ENCODE assay signal across 26 mouse cellular contexts in genomic region chr7:76597812-76598211, GRCm38 (mm10).
DNase-seq lines count a peak whose midpoint lies in the region; ATAC-seq lines count a peak whose summit lies in the region.
"Had no signal": no experiment of that assay in that cellular context is flagged by ENCODE, and none has a peak within 500 bp of the region (broad histone marks: within the 10 kb centered on the region; RNA-seq: fewer than 3 reads in every experiment).

No protein-coding gene starts in this region.

- 27% methylated on average over 2 of the region's 2 CpGs for WGBS in forebrain, embryonic 15.5 days
- WGBS in forebrain, embryonic 12.5 days: 30% methylated on average over 2 of the region's 2 CpGs
- 19% methylated on average over 2 of the region's 2 CpGs for WGBS in midbrain, embryonic 13.5 days
- 63% methylated on average over 2 of the region's 2 CpGs for WGBS in midbrain, embryonic 10.5 days
- 22% methylated on average over 2 of the region's 2 CpGs for WGBS in forebrain, embryonic 16.5 days

- H3K36me3 ChIP-seq in forebrain, embryonic 15.5 days: no peaks in the 10 kb centered on the region
- H3K36me3 ChIP-seq in forebrain, embryonic 12.5 days (replicated peaks): no peaks in the 10 kb centered on the region
- H3K36me3 ChIP-seq in midbrain, embryonic 13.5 days: no peaks in the 10 kb centered on the region
- no peaks in the 10 kb centered on the region for H3K36me3 ChIP-seq in midbrain, embryonic 10.5 days
- no peaks in the 10 kb centered on the region for H3K36me3 ChIP-seq in forebrain, embryonic 16.5 days (ENCODE audit: control insufficient read depth, insufficient read depth)
- H3K36me3 ChIP-seq: embryonic facial prominence, embryonic 13.5 days; heart, embryonic 10.5 days; heart, embryonic 15.5 days; limb, embryonic 13.5 days; lung, embryonic 15.5 days; neural tube, embryonic 13.5 days had no signal

- no peaks in the 10 kb centered on the region for H3K27me3 ChIP-seq in forebrain, embryonic 15.5 days
- no peaks in the 10 kb centered on the region for H3K27me3 ChIP-seq in forebrain, embryonic 12.5 days
- H3K27me3 ChIP-seq in midbrain, embryonic 13.5 days: no peaks in the 10 kb centered on the region
- H3K27me3 ChIP-seq in midbrain, embryonic 10.5 days (ENCODE audit: low read depth, poor library complexity, severe bottlenecking): no peaks in the 10 kb centered on the region
- no peaks in the 10 kb centered on the region for H3K27me3 ChIP-seq in forebrain, embryonic 16.5 days (replicated peaks; ENCODE audit: control insufficient read depth, insufficient read depth, low read length)
- H3K27me3 ChIP-seq: embryonic facial prominence, embryonic 13.5 days; heart, embryonic 15.5 days; limb, embryonic 13.5 days; lung, embryonic 15.5 days; neural tube, embryonic 13.5 days had no signal

- H3K27ac ChIP-seq in forebrain, embryonic 15.5 days (replicated peaks): 0 out of 2 replicates have a peak overlapping the region, but pooled peaks have one; percentile 39
- H3K27ac ChIP-seq in forebrain, embryonic 12.5 days: no peak overlapping the region
- H3K27ac ChIP-seq in midbrain, embryonic 13.5 days: no peak overlapping the region
- no peak overlapping the region for H3K27ac ChIP-seq in midbrain, embryonic 10.5 days (replicated peaks)
- H3K27ac ChIP-seq in forebrain, embryonic 16.5 days (ENCODE audit: low read length): peak overlapping the region; percentile 23; the same call in 1 of the 2 replicates
- H3K27ac ChIP-seq: embryonic facial prominence, embryonic 13.5 days; heart, embryonic 10.5 days; heart, embryonic 15.5 days; hindbrain, embryonic 14.5 days; limb, embryonic 13.5 days; lung, embryonic 15.5 days; neural tube, embryonic 13.5 days had no signal

- H3K4me3 ChIP-seq in forebrain, embryonic 15.5 days: no peak overlapping the region
- H3K4me3 ChIP-seq in forebrain, embryonic 12.5 days (replicated peaks): no peak overlapping the region
- no peak overlapping the region for H3K4me3 ChIP-seq in midbrain, embryonic 13.5 days (replicated peaks)
- no peak overlapping the region for H3K4me3 ChIP-seq in midbrain, embryonic 10.5 days
- no peak overlapping the region for H3K4me3 ChIP-seq in forebrain, embryonic 16.5 days (replicated peaks; ENCODE audit: low read length)
- H3K4me3 ChIP-seq: embryonic facial prominence, embryonic 13.5 days; heart, embryonic 10.5 days; heart, embryonic 15.5 days; limb, embryonic 13.5 days; lung, embryonic 15.5 days; neural tube, embryonic 13.5 days had no signal

- no peaks in the 10 kb centered on the region for H3K4me1 ChIP-seq in forebrain, embryonic 15.5 days
- H3K4me1 ChIP-seq in forebrain, embryonic 12.5 days: no peaks in the 10 kb centered on the region
- peaks cover 4% of the 10 kb centered on the region; the same call in 1 of the 2 replicates for H3K4me1 ChIP-seq in midbrain, embryonic 13.5 days (replicated peaks)
- H3K4me1 ChIP-seq in midbrain, embryonic 10.5 days: peaks cover 6% of the 10 kb centered on the region; the same call in 1 of the 2 replicates
- peaks cover 4% of the 10 kb centered on the region for H3K4me1 ChIP-seq in forebrain, embryonic 16.5 days (replicated peaks; ENCODE audit: control insufficient read depth, insufficient read depth, low read length)
- H3K4me1 ChIP-seq: embryonic facial prominence, embryonic 13.5 days; heart, embryonic 10.5 days; heart, embryonic 15.5 days; limb, embryonic 13.5 days; lung, embryonic 15.5 days had no signal

- DNase-seq in midbrain, embryonic 10.5 days (ENCODE audit: low spot score): no peak
- no peak for DNase-seq in left cerebral cortex, postnatal 14 days (ENCODE audit: low spot score in 2 of 2)
- DNase-seq: cerebellum, adult 11 months; cerebellum, adult 9-10 months; cerebellum, postnatal 36 days; gastrocnemius, postnatal 14 days; heart, adult 11 months; kidney, adult 11 months; kidney, postnatal 14 days; right cerebral cortex, postnatal 14 days; thymus, postnatal 14 days had no signal

- ATAC-seq in forebrain, embryonic 15.5 days (replicated peaks): no peak
- ATAC-seq in forebrain, embryonic 12.5 days (ENCODE audit: low FRiP score): no peak
- ATAC-seq in midbrain, embryonic 13.5 days: 0 out of 2 replicates have a peak, but pooled peaks have one; percentile 43
- ATAC-seq in forebrain, embryonic 16.5 days: peak; percentile 63; the same call in 1 of the 2 replicates
- ATAC-seq in cerebellum, adult (ENCODE audit: insufficient number of reproducible peaks, low FRiP score, low TSS enrichment): no peak
- ATAC-seq: CD4-positive, CD25-positive, alpha-beta regulatory T cell, adult 4 months; inflammation-experienced regulatory T-cells, adult 6 months had no signal

- intact Hi-C loops in left cerebral cortex, postnatal 14 days (cut with DNase I): no loop called here

- no peak overlapping the region for H3K4me2 ChIP-seq in forebrain, embryonic 15.5 days (replicated peaks)
- no peak overlapping the region for H3K4me2 ChIP-seq in forebrain, embryonic 12.5 days
- no peak overlapping the region for H3K4me2 ChIP-seq in midbrain, embryonic 13.5 days (replicated peaks)
- H3K4me2 ChIP-seq in forebrain, embryonic 16.5 days (ENCODE audit: low read length): no peak overlapping the region
- H3K4me2 ChIP-seq: embryonic facial prominence, embryonic 13.5 days; heart, embryonic 15.5 days; hindbrain, embryonic 14.5 days; limb, embryonic 13.5 days; liver, embryonic 11.5 days; lung, embryonic 15.5 days; neural tube, embryonic 13.5 days had no signal

- H3K9me3 ChIP-seq in forebrain, embryonic 15.5 days: no peaks in the 10 kb centered on the region
- no peaks in the 10 kb centered on the region for H3K9me3 ChIP-seq in forebrain, embryonic 12.5 days
- no peaks in the 10 kb centered on the region for H3K9me3 ChIP-seq in midbrain, embryonic 13.5 days
- H3K9me3 ChIP-seq in midbrain, embryonic 10.5 days (replicated peaks): no peaks in the 10 kb centered on the region
- no peaks in the 10 kb centered on the region for H3K9me3 ChIP-seq in forebrain, embryonic 16.5 days (ENCODE audit: control insufficient read depth, low read length)
- H3K9me3 ChIP-seq: embryonic facial prominence, embryonic 13.5 days; heart, embryonic 10.5 days; heart, embryonic 15.5 days; limb, embryonic 13.5 days; lung, embryonic 15.5 days; neural tube, embryonic 13.5 days had no signal

- H3K9ac ChIP-seq in forebrain, embryonic 15.5 days (replicated peaks): no peak overlapping the region
- H3K9ac ChIP-seq in forebrain, embryonic 12.5 days: no peak overlapping the region
- no peak overlapping the region for H3K9ac ChIP-seq in midbrain, embryonic 13.5 days (replicated peaks)
- no peak overlapping the region for H3K9ac ChIP-seq in forebrain, embryonic 16.5 days (replicated peaks; ENCODE audit: low read depth, low read length)
- H3K9ac ChIP-seq: embryonic facial prominence, embryonic 13.5 days; heart, embryonic 15.5 days; hindbrain, embryonic 14.5 days; limb, embryonic 13.5 days; lung, embryonic 15.5 days; neural tube, embryonic 13.5 days had no signal

Comparison
In these comparisons a context has a peak if more than half of its experiments do, and no peak if none do; other contexts are left out.
1. ATAC-seq: peak in midbrain, embryonic 13.5 days (single experiment) and forebrain, embryonic 16.5 days (single experiment); none in forebrain, embryonic 15.5 days (single experiment), forebrain, embryonic 12.5 days (single experiment) and cerebellum, adult (single experiment).
2. H3K27ac ChIP-seq: peak in forebrain, embryonic 15.5 days (single experiment) and forebrain, embryonic 16.5 days (single experiment); none in forebrain, embryonic 12.5 days (single experiment), midbrain, embryonic 13.5 days (single experiment) and midbrain, embryonic 10.5 days (single experiment).